Mouse (Mus musculus): ENCODE data around the gene Fkbp4. TPM values are rescaled to one million over a fixed set of nuclear protein-coding genes. Genes with fewer than 3 reads are reported as not detected.

Gene Fkbp4
- polyA plus RNA-seq, 1 experiment from 2014 or later = 188 TPM

- Histone ChIP-seq H3K27me3 (no peaks in the 10 kb centered on the region), H3K9ac (no peak overlapping the region), H3K4me1 (replicated peaks) (peaks cover 22% of the 10 kb centered on the region), H3K36me3 (replicated peaks) (no peaks in the 10 kb centered on the region), H3K4me2 (no peak overlapping the region), H3K9me3 (replicated peaks) (no peaks in the 10 kb centered on the region), H3K27ac (replicated peaks) (no peak overlapping the region), H3K4me3 (replicated peaks) (no peak overlapping the region)
- WGBS (ENCODE audit: insufficient replicate concordance) = 78% methylated on average over 3 of the region's 3 CpGs
- ATAC-seq (ENCODE audit: insufficient read depth) = no peak
These were observed 17.0 kb downstream of the Fkbp4 start for GRCm38 (mm10) chr6:128421480-128421879.

GRCm38 (mm10) chr6:128421036-128421435 is 17.4 kb downstream of the Fkbp4 start:
- Histone ChIP-seq H3K9me3 (replicated peaks) (no peaks in the 10 kb centered on the region), H3K27ac (replicated peaks) (no peak overlapping the region), H3K9ac (no peak overlapping the region), H3K36me3 (replicated peaks) (no peaks in the 10 kb centered on the region), H3K4me3 (replicated peaks) (no peak overlapping the region), H3K4me1 (replicated peaks) (peaks cover 22% of the 10 kb centered on the region), H3K27me3 (no peaks in the 10 kb centered on the region), H3K4me2 (no peak overlapping the region)
- no peak for ATAC-seq (ENCODE audit: insufficient read depth)
- WGBS (ENCODE audit: insufficient replicate concordance) = 51% methylated on average over 2 of the region's 2 CpGs

GRCm38 (mm10) chr6:128418076-128418475 is 20.4 kb downstream of the Fkbp4 start:
- H3K4me3 ChIP-seq (replicated peaks) = no peak overlapping the region
- no peaks in the 10 kb centered on the region for H3K27me3 ChIP-seq
- WGBS (ENCODE audit: insufficient replicate concordance) = 73% methylated on average over 1 of the region's 1 CpGs

GRCm38 (mm10) chr6:128416169-128416568 is 22.3 kb downstream of the Fkbp4 start:
- no peaks in the 10 kb centered on the region for H3K27me3 ChIP-seq
- peaks cover 3% of the 10 kb centered on the region; the same call in 1 of the 2 replicates for H3K4me1 ChIP-seq (replicated peaks)
- H3K4me3 ChIP-seq (replicated peaks) = no peak overlapping the region
- ATAC-seq (ENCODE audit: insufficient read depth) = no peak
- no peak overlapping the region for H3K27ac ChIP-seq (replicated peaks)
- no peak overlapping the region for H3K9ac ChIP-seq
- no peaks in the 10 kb centered on the region for H3K9me3 ChIP-seq (replicated peaks)
- 79% methylated on average over 5 of the region's 5 CpGs for WGBS (ENCODE audit: insufficient replicate concordance)
- peaks cover 30% of the 10 kb centered on the region for H3K36me3 ChIP-seq (replicated peaks)
- no peak overlapping the region for H3K4me2 ChIP-seq

More at GRCm38 (mm10) chr6:128418076-128418475, 20.4 kb downstream of the Fkbp4 start:
- no peak overlapping the region for H3K27ac ChIP-seq (replicated peaks)
- H3K9me3 ChIP-seq (replicated peaks) = no peaks in the 10 kb centered on the region
- peaks cover 4% of the 10 kb centered on the region; the same call in 1 of the 2 replicates for H3K4me1 ChIP-seq (replicated peaks)
- peaks cover 14% of the 10 kb centered on the region for H3K36me3 ChIP-seq (replicated peaks)
- ATAC-seq (ENCODE audit: insufficient read depth) = no peak
- H3K4me2 ChIP-seq = no peak overlapping the region
- no peak overlapping the region for H3K9ac ChIP-seq

GRCm38 (mm10) chr6:128411115-128411514 is 27.4 kb downstream of the Fkbp4 start:
- Histone ChIP-seq H3K9ac (no peak overlapping the region), H3K36me3 (replicated peaks) (peaks cover 68% of the 10 kb centered on the region), H3K27ac (replicated peaks) (no peak overlapping the region), H3K9me3 (replicated peaks) (no peaks in the 10 kb centered on the region), H3K4me2 (no peak overlapping the region), H3K4me3 (replicated peaks) (no peak overlapping the region), H3K4me1 (replicated peaks) (no peaks in the 10 kb centered on the region), H3K27me3 (no peaks in the 10 kb centered on the region)
- 11% methylated on average over 3 of the region's 3 CpGs for WGBS (ENCODE audit: insufficient replicate concordance)
- no peak for ATAC-seq (ENCODE audit: insufficient read depth)

GRCm38 (mm10) chr6:128410305-128410704 is 28.2 kb downstream of the Fkbp4 start:
- 81% methylated on average over 13 of the region's 13 CpGs for WGBS (ENCODE audit: insufficient replicate concordance)
- Histone ChIP-seq H3K4me3 (replicated peaks) (no peak overlapping the region), H3K9me3 (replicated peaks) (no peaks in the 10 kb centered on the region), H3K27ac (replicated peaks) (no peak overlapping the region), H3K36me3 (replicated peaks) (peaks cover 64% of the 10 kb centered on the region), H3K9ac (no peak overlapping the region), H3K4me2 (no peak overlapping the region), H3K27me3 (no peaks in the 10 kb centered on the region), H3K4me1 (replicated peaks) (no peaks in the 10 kb centered on the region)
- ATAC-seq (ENCODE audit: insufficient read depth) = no peak

GRCm38 (mm10) chr6:128408544-128409125 is 29.8 kb downstream of the Fkbp4 start:
- 72% methylated on average over 7 of the region's 7 CpGs for WGBS (ENCODE audit: insufficient replicate concordance)
- no peak overlapping the region for H3K9ac ChIP-seq
- H3K27ac ChIP-seq (replicated peaks) = no peak overlapping the region
- H3K4me3 ChIP-seq (replicated peaks) = no peak overlapping the region
- H3K9me3 ChIP-seq (replicated peaks) = no peaks in the 10 kb centered on the region
- no peak overlapping the region for H3K4me2 ChIP-seq
- H3K27me3 ChIP-seq = no peaks in the 10 kb centered on the region
- H3K4me1 ChIP-seq (replicated peaks) = no peaks in the 10 kb centered on the region
- H3K36me3 ChIP-seq (replicated peaks) = peaks cover 56% of the 10 kb centered on the region
- no peak for ATAC-seq (ENCODE audit: insufficient read depth)

- Histone ChIP-seq H3K27ac (replicated peaks) (no peak overlapping the region), H3K36me3 (replicated peaks) (peaks cover 24% of the 10 kb centered on the region), H3K27me3 (no peaks in the 10 kb centered on the region), H3K9ac (no peak overlapping the region), H3K9me3 (replicated peaks) (no peaks in the 10 kb centered on the region), H3K4me2 (no peak overlapping the region), H3K4me3 (replicated peaks) (no peak overlapping the region), H3K4me1 (replicated peaks) (no peaks in the 10 kb centered on the region)
- WGBS (ENCODE audit: insufficient replicate concordance) = 64% methylated on average over 5 of the region's 5 CpGs
- no peak for ATAC-seq (ENCODE audit: insufficient read depth)
These were observed 33.8 kb downstream of the Fkbp4 start for GRCm38 (mm10) chr6:128404708-128405107.

- no peaks in the 10 kb centered on the region; the same call in 1 of the 2 replicates for H3K4me1 ChIP-seq (replicated peaks)
- H3K36me3 ChIP-seq (replicated peaks) = no peaks in the 10 kb centered on the region
- H3K4me2 ChIP-seq = peak overlapping the region; percentile 33
- ATAC-seq (ENCODE audit: insufficient read depth) = no peak
- H3K4me3 ChIP-seq (replicated peaks) = peak overlapping the region; percentile 10; the same call in 1 of the 2 replicates
- no peaks in the 10 kb centered on the region for H3K27me3 ChIP-seq
- no peaks in the 10 kb centered on the region for H3K9me3 ChIP-seq (replicated peaks)
- H3K27ac ChIP-seq (replicated peaks) = no peak overlapping the region
- no peak overlapping the region for H3K9ac ChIP-seq
- 52% methylated on average over 21 of the region's 21 CpGs for WGBS (ENCODE audit: insufficient replicate concordance)
These were observed 38.9 kb downstream of the Fkbp4 start for GRCm38 (mm10) chr6:128399421-128400185.

GRCm38 (mm10) chr6:128398996-128399395 is 39.5 kb downstream of the Fkbp4 start, which contains the start of gene Nrip2:
Nrip2 (plus strand) TSS chr6:128399296.
- no peaks in the 10 kb centered on the region for H3K9me3 ChIP-seq (replicated peaks)
- H3K4me1 ChIP-seq (replicated peaks) = no peaks in the 10 kb centered on the region; the same call in 1 of the 2 replicates
- H3K4me2 ChIP-seq = peak within 1 kb of the TSS; percentile 33
- H3K36me3 ChIP-seq (replicated peaks) = no peaks in the 10 kb centered on the region
- peak within 1 kb of the TSS; percentile 10; the same call in 1 of the 2 replicates for H3K4me3 ChIP-seq (replicated peaks)
- WGBS (ENCODE audit: insufficient replicate concordance) = 62% methylated on average over 3 of the region's 3 CpGs
- no peaks in the 10 kb centered on the region for H3K27me3 ChIP-seq
- no peak within 1 kb of the TSS for H3K9ac ChIP-seq
- H3K27ac ChIP-seq (replicated peaks) = peak within 1 kb of the TSS; percentile 39
- no peak for ATAC-seq (ENCODE audit: insufficient read depth)

GRCm38 (mm10) chr6:128397574-128398261 is 40.8 kb downstream of the Fkbp4 start:
- Histone ChIP-seq H3K27me3 (no peaks in the 10 kb centered on the region), H3K27ac (replicated peaks) (peak overlapping the region; percentile 39), H3K9me3 (replicated peaks) (no peaks in the 10 kb centered on the region), H3K4me2 (peak overlapping the region; percentile 18), H3K9ac (no peak overlapping the region), H3K36me3 (replicated peaks) (no peaks in the 10 kb centered on the region), H3K4me1 (replicated peaks) (no peaks in the 10 kb centered on the region; the same call in 1 of the 2 replicates), H3K4me3 (replicated peaks) (no peak overlapping the region)
- 44% methylated on average over 7 of the region's 7 CpGs for WGBS (ENCODE audit: insufficient replicate concordance)
- ATAC-seq (ENCODE audit: insufficient read depth) = peak; percentile 70
